Mouse (Mus musculus) G1E (cell line): ENCODE results near the gene Tnfaip1.

Experiments used
- CTCF ChIP-seq: IDR thresholded peaks from 2 replicates; pipeline ENCODE4 v1.5.1; 2012; ENCODE audit warnings: low read depth, low read length, inconsistent platforms, mixed read lengths
- GATA1 ChIP-seq: IDR thresholded peaks from 2 replicates; pipeline ENCODE4 v1.6.1; 2012; ENCODE audit warnings: borderline replicate concordance, low read length, inconsistent platforms, mixed read lengths
- GATA2 ChIP-seq: IDR thresholded peaks from 2 replicates; pipeline ENCODE4 v1.6.1; 2012; ENCODE audit warnings: low read depth, low read length, inconsistent platforms, borderline replicate concordance
- POLR2AphosphoS5 ChIP-seq: IDR thresholded peaks from 2 replicates; pipeline ENCODE4 v1.6.1; 2012; ENCODE audit warnings: low read depth, low read length, inconsistent platforms; ENCODE audit not compliant: insufficient replicate concordance
- TAL1 ChIP-seq: conservative IDR thresholded peaks from 2 replicates; pipeline ENCODE4 v1.6.1; 2012; ENCODE audit warnings: low read depth, low read length, inconsistent platforms, mixed read lengths

GRCm38 (mm10) chr11:78521880-78522279 is 14.3 kb downstream of the Tnfaip1 start:
- TF ChIP-seq TAL1 (no peak), CTCF (no peak), POLR2AphosphoS5 (no peak), GATA2 (no peak), GATA1 (no peak)
